Mouse (Mus musculus) heart, adult 2 months (tissue): ENCODE results near the gene Trafd1.

ENCODE experiments used
- CTCF ChIP-seq: fragments of 200-600 bp; IDR thresholded peaks from 2 replicates; pipeline ENCODE4 v1.8.1; 2022; ENCODE audit warnings: antibody characterized with exemption, mild to moderate bottlenecking, moderate library complexity
- EP300 ChIP-seq: fragments of 200-500 bp; IDR thresholded peaks from 2 replicates; pipeline ENCODE4 v1.6.1; 2011; ENCODE audit warnings: low read depth, low read length, control low read depth; ENCODE audit not compliant: insufficient read depth
- POLR2A ChIP-seq: fragments of 200-500 bp; IDR thresholded peaks from 2 replicates; pipeline ENCODE4 v1.6.1; 2011; ENCODE audit warnings: mild to moderate bottlenecking, low read depth, low read length, control low read depth; ENCODE audit not compliant: insufficient read depth

DNA sequence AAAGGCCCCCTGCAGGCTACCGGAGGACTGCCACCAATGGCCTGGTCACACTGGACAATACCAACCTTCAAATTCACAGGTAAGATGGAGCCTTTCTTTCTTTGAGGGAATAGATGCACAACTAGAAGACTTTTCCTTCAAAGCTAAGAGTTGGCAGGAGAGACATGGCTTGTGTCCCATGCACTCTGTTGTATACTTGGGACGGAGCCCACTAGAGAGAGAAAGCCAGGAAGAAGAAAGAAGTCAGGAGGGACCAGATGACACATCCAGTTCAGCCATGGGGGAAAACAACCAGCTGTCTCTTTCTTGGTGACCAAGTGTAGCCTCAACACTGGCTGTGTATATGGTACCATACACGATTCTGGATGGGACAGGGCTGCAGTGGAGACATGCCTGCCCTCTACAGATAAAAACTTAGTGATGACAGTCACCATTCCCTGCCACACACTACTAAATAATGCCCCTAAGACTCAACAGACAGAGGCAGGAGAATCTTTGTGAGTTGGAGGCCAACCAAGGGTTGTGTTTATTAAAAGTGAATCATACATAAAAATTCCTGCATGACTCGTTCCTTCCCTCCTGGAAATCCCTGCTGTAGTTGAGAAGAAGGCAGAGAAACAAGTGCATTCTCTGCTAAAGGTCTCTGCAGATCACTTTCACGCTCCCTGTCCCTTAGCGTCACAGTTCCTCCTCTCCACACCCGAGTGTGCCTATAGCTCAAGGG lies 45.8 kb downstream of the Trafd1 start:
- TF ChIP-seq POLR2A, result no peak
- TF ChIP-seq CTCF, result no peak
- TF ChIP-seq EP300, result no peak
